Mouse (Mus musculus) urinary bladder, postnatal 10 days (tissue): Measurements from ENCODE around the gene Zfp445.

Source experiments
- DNase-seq: peaks from one replicate; pipeline ENCODE4 v3.0.0; 2022; ENCODE audit warnings: low spot score

The Zfp445 gene

DNA sequence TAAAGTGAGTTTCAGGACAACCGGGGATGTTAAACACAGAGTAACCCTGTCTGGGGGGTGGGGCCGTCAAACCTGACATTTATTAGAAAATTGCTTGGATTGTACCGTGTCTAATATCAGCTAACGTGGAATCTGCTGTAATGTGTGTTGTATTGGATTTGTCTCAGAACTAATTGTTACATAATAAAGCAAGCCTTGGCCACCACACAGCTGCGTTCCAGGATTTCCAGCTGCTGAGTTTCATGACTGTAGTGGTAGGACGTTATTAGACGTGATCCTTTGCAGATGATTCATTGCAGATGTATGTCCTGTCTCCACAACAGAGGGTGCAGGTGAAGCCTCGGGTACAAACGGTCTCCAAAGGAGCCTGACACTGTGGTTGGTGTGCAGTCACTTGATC is 29.7 kb downstream of the Zfp445 start:
- no peak for DNase-seq

DNA sequence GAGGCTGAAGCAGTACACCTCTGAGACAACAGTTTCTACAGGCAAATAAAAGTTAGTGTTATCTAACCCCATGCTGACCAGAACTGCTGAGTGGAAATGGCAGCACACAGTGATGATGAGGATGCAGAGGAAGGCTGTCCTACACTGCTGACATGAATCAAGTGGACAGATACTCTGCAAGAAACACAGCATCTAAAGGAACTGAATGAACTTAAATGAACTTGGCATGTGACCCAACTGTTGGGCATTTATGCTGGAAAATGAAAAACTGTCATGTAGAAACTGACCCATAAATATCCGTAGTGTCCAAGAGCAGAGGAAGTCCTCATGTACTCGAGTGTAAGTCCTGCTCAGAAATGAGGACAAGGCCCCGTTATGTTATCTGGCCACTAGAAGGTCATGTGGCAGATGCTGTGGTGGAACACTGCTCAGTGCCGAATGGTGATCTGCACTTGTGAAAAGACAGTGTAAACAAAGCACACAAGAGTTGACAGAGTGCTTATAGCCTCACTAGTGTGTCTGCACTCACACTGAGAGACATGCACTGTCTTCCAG is 35.9 kb downstream of the Zfp445 start:
- no peak for DNase-seq

DNA sequence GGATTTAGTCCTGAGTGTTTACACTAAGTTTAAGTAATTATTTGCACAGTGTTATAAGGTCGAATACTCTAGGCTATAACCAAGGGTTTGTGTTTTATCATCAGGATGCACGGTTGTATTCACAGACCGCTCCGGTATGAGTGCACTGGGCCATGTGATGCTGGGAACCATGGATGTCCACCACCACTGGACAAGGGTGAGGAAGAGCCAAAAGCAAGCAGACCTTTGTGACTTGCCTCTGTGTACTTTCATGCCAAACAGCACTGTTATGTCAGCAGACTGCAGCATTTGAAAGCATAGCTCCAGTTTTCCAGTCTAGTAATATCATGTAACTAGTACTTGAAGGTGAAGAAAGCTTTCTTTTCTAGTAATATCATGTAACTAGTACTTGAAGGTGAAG is 39.1 kb downstream of the Zfp445 start:
- no peak for DNase-seq

DNA sequence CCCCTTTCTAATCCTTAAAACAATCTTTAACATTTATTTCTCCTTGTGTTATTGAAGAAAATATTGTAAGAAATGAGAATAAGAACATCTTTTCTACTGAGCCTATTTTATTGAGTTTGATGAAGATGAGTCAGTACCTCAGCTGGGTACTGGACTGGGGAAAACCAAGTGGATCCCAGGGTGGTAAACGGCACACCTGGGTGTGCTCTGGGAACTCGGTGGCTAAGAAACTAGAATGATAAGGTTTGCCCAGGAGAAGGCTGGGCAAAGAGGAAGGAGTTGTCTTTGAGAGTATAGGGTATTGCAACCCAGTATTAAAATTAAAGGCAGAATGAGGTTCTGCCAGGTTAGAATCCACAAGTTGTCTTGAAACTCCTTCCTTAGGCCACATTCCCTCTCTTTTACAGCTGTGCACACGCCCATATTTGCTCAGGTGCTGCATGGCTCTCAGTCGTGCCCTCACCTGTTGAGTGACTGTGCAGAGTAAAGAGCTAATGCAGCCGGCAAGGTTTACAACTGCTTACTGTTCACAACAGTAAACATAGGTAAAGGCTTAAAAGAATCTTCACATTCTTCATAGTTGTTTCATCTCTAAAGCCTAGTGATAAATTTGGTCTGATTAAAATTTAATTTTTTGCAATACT is 42.3 kb downstream of the Zfp445 start:
- DNase-seq, result no peak

DNA sequence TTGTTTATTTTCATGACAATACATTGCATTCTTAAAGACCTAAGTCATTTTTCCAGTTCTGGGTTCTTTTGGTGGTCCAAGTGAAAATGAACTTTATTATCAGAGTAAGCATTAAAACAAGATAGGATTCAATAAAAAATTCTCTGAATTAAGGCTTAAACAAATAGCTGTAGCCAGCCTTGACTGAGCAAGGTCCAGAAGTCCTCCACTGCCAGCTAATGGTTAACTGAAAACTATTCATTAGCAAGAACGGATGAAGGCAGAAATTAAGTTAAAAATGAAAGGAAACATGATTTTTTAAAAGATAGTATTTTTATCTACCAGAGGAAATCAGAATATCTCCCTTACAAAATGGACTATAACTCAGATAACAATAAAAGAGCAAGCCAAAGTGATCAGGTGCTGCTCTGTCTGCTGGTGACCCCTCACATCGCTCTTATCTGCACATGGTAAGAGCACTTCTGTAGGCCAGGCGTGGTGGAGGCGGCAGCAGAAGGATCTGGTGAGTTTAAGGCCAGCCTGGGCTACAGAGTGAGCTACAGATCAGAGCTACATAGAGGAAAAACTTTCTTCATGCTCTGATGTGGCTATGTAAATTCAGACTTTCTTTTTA is 50.5 kb downstream of the Zfp445 start:
- no peak for DNase-seq

DNA sequence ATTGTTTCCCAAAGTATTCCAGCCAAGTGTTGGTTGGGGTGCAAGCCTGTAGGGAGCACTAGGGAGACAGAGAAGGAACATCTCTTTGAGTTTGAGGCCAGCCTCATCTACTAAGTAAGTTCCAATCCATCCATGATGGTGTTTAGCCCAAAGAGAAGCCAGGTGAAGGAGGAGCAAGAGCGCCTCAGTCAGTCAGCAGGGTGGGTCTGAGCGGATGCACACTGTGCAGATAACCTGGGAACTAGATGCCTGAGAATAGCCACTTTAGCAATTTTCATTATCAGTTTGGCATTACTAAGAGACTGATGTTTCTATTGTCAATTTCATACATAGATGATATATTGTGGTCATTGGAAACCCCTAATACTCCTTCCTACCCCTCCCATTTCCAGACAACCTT is 51.0 kb downstream of the Zfp445 start:
- DNase-seq, result no peak

DNA sequence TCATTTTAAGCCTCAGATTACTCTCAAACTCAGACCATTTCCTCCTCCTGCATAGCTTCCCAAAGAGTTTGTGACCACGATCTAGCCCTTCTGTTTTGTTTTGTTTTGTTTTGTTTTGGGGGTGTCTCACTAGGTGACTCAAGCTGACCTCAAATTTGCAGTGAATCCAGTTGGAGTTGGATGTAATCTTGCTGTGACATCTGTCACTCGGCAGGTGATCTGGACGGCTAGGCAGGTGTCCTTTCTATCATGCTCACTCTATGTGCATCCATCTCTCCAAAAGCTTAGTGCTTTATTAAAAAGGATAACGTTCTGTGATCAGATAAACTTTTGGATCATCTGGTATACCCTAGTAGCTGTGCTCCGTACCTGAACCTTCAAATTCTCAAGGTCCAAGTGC is 53.4 kb downstream of the Zfp445 start:
- no peak for DNase-seq

DNA sequence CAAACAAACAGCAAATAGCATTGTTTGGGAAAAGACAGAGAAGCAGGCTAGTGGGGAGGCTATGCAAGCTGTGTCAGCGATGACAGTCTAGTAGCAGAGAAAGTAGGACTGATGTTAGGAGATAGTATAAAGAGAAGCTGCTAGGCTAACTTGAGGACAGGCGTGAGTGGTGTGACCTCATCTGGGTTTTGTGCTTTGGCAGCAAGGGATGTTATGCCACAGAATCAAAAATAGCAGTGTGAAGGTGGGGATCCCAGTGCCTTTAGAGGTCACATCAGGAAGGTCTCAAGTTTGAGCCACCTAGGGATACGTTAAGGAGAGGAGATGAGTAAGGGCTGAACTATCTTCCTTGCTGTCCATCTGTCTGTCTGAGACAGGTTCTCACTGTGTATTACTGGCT is 55.6 kb downstream of the Zfp445 start:
- no peak for DNase-seq

DNA sequence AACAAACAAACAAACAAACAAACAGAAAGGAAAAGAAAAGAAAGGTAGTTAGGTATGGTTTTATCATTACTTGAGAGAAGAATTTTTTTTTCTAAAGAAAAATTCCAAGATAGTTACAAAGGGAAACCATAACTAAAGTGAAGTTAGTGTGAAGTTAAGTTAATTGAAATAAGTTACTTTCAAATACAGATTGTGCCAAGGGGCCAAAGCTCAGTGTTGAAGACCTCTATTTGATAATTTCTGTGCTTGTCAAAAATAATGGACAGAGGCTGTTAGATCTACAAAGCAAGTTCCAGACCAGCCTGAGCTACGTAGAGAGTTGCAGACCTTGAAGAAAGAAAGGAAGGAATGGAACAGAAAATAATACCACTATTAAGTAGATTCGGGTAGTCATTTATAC is 58.6 kb downstream of the Zfp445 start:
- no peak for DNase-seq

DNA sequence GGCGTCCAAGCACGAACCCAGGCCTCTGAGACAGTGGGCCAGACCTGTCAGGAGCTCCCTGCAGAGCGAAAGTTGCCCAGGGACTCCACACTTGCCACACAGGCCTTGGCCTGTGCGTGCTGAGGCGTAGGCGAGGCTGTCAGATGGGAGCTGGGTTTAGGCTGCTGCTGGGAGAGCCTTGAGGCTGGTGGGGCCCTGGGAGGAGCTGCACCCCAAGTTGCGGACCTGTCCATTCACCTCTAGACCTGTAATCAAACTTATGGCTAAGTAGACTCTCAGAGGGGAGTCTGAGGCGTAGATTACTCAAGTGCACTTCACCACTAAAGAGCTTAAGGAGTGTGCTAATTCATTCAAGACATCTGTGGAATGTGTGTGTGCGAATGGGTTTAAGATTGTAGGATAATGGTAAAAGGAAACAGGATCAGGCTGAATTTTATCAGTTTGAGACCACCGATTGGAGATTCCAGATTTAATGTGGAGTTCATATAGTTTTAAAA is 59.9 kb downstream of the Zfp445 start:
- no peak for DNase-seq

DNA sequence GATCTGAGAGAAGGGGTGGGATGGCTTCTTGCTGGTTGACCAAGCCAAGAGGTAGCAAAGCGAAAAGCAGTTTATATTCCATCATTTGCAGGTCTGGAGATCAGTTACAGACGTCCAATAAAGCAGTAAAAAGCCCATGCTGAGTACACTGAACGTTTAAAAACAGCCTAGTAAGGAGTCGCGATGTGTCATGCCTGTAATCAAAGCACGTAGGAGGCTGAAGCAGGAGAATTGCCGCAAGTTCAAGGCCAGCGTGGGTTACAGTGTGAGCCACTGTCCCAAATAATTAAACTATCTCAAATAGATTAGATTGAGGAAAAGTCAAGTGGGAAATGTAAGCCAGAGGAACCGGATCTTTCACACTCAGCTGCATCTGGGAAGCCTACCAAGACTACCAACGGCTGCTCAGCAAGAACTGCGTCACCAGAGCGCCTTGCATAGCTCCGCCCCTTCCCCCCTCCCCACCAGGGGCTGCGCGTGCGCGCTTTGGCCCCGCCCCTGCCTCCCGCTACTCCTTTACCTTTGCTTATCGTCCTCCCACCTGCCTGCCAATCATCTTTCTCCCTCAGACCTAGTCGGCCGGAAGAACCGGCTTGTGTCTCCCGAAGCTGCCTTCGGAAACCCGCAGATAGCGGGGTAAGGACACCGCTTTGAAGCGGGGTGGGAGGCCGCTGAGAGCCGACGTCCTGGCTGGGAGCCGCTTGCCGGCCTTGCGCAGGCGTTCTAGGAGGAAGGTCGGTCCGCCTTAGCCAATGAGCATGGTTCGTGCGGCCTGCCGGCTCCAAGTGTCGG is 60.6 kb downstream of the Zfp445 start, which contains the start of gene Tcaim:
TSS of gene Tcaim (plus strand) at position 487 of the 792 bp plus-strand sequence.
- peak; percentile 66 for DNase-seq
